Mouse (Mus musculus): ENCODE data around the gene Magi1.
A peak's percentile ranks its signal among the peaks of the same experiment; 100 is the strongest.

Gene Magi1

DNA sequence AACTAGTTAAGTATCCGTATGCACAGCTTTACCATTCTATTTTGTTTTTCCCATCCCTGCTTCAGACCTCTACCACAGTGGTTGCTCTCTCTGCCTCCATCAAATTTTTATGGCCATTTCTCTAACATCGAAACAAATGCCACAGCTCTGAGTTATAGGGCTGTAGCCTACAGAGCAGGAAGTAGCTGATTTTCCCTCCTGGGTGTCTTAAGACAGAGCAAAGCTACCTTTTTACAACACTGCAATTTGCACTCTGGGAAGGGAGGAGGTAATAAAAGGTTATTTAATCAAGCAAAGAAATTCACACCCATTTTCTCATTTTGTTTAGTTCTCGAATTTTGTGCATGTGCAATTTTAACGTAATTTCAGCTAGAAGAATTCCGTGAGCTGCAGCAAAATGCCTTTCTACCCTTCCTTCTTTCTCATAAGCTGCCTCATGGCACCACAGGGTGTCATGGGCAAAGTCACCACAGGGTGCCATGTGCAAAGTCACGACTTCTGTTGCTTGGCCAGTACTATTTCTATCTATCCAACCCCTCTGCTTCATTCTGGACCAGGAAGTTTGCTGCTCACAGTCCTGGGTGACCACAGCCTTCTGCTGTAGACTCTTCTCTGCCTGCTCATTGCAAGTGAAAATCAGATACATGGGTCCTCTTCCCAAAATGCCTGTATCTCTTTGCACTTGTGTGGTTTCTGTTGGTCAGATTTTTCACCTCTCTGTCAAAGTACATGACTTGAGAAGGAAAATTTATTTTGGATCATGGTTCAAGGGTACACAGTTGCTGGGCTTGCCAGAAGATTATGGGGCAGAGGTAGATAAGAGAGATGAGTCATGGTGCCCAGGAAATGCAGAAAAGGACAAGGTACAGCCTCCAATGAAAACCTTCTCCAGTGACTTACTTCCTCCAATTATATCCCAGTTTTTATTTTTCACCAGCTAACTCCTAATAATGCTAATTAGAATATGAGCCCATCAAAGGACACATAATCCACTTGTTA is 167.0 kb downstream of the Magi1 start:
- no peak for DNase-seq (ENCODE audit: low spot score in 2 of 2)

- peak in 1 of 2 experiments; percentile 14 for DNase-seq (ENCODE audit: low spot score in 2 of 2)
Observed at GRCm38 (mm10) chr6:94111833-94112232, 171.9 kb downstream of the Magi1 start.

GRCm38 (mm10) chr6:94107401-94108107 is 176.2 kb downstream of the Magi1 start:
- no peak for DNase-seq (ENCODE audit: low spot score in 2 of 2)

DNA sequence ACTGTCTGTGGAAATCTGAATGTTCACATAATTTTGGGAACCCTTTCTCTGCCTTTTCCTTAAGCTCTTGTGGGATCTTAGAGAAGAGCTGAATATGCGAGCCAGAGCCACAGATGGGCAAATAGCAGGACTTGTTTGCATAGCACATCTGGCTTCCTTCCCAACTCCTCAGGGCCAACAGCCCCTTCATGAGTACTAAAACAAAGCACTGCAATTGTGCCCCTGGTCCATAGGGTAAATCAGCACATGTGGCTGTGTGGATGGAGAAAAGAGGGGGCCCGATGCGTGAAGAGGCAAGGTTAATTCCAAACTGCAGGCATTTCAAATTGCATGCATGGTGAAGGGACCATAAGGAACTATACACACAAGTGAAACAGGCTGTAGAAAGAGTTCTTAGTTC is 180.1 kb downstream of the Magi1 start:
- DNase-seq (ENCODE audit: low spot score in 2 of 2) = no peak

- no peak for DNase-seq (ENCODE audit: low spot score in 2 of 2)
Observed at GRCm38 (mm10) chr6:94101256-94101655, 182.5 kb downstream of the Magi1 start.

DNA sequence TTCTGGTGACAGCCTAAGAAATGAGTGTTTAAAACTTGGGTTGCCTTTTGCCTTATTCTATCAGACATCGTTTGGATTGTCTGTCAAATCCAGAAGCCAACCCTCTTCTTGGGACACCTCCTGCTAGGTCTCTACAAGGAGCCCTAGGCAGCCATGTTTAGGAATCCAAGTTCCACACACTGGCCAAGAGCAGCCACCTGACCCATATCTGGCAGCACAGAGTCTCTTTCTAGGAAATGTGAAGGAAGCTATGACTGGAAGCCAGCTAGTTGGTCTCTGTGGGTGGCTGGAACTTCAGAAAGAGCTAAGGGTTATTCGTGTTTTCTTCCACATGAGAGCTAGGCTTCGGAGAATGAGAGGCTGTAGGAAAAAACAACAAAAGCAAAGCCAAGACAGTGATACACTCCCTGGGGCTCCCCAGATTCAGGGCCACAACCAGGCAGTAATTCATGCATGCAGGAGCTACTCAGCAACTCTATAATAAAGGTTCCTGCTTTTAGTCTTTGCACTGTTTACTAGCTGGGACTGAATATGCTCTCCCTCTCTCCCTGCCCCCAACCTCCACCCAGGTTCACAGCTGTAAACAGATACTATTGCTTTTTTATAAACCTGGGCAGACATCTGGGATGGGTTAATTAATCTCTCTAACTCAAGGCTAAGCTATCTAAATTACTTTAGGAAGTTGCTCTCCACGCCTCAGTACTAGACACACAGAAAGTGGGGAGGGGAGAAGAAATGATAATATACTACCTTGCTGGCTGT is 188.6 kb downstream of the Magi1 start:
- DNase-seq (ENCODE audit: low spot score in 2 of 2) = no peak

DNA sequence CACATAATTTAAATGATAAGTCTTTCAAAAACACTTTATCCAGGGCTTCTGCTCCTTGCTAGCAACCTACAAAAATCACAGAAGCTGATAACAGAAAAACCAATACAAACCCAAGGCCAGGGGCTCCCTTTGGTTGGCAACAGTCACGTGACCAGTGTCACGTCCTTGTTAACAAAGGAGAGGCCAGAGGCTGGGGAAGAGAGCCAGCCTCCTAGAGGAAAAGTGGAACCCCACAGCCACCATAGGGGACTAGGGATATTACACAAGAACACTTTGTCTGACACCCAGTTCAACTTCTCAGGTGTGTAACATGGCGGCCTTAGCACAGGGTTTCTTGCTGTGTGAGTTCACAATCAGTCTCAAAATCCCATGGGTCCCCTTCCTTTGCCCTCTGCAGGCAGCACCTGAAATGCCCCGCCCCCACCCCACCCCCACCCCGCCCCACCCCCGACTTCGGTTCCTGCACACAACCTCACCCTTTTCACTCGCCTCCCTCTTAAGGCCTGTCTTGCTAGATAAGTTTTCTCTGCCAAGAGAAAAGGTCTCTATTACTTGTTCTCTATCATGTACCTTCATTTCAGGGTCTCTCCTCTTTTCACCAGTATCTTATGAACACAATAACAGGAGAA is 190.6 kb downstream of the Magi1 start:
- no peak for DNase-seq (ENCODE audit: low spot score in 2 of 2)

- DNase-seq (ENCODE audit: low spot score in 2 of 2) = no peak
Observed at GRCm38 (mm10) chr6:94092500-94092899, 191.2 kb downstream of the Magi1 start.

- no peak for DNase-seq (ENCODE audit: low spot score in 2 of 2)
Observed at GRCm38 (mm10) chr6:94086855-94087254, 196.9 kb downstream of the Magi1 start.

DNA sequence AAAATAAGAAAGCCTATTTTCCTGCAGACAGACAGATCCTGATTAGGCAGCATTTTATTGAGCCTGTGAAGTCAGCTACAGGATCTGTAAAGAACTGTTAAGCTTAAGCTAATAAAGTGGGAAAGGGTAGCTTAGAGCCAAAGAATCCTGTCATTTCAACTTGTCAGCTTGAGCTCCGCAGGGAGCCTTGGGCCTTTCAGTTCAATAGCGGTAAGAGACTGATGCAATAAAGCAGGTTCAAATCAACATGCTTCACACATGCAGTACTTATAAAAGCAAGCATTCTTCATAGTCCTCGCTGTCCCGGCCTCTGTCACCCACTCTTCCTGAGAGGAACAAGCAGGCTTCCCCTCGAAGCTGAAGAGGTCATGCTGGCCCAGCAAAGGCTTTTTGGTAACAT is 199.0 kb downstream of the Magi1 start:
- no peak for DNase-seq (ENCODE audit: low spot score in 2 of 2)

DNA sequence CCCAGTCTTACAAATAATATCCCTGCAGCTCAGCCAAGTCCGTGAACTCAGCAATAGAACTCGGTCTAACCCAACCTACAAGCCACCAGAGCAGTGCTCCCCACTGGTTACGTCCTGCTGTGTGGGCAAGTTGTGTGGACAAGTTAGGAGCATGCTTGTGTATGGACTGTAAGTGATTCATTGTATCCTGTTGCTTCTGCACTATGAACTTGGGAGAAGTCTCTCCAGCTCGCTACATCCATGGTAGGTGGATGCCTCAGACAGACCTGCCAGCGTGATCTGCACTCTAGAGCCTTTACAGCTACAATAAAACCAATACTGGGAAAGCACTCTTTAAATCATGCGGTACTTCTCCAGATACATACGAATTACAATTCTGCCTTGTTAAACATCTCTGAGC is 200.3 kb downstream of the Magi1 start:
- no peak for DNase-seq (ENCODE audit: low spot score in 2 of 2)

- peak; percentile 79 to 86 for DNase-seq (ENCODE audit: low spot score in 2 of 2)
Observed at GRCm38 (mm10) chr6:94080933-94081545, 202.7 kb downstream of the Magi1 start.

DNA sequence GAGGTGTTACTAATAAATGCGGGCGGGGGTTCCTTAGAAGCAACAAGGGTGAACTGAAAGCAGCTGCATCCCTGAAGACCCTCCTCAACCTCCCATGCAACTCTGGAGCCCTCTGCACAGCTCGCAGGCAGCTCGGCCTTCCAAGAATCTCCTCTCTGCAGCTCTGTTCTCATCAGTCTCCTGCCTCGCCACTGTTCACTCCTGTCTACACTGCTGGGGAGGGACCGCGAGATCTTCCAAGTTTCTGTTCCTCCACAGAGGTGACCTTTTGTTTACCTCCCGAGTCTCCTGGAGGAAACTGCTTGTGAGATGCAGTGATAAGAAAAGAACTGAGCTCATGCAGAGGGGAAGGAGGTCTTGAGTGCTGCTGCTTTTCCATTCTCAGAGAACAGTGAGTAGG is 204.8 kb downstream of the Magi1 start:
- no peak for DNase-seq (ENCODE audit: low spot score in 2 of 2)

- DNase-seq (ENCODE audit: low spot score in 2 of 2) = no peak
Observed at GRCm38 (mm10) chr6:94077013-94077412, 206.7 kb downstream of the Magi1 start.

GRCm38 (mm10) chr6:94075990-94076389 is 207.7 kb downstream of the Magi1 start:
- DNase-seq (ENCODE audit: low spot score in 2 of 2) = no peak

DNA sequence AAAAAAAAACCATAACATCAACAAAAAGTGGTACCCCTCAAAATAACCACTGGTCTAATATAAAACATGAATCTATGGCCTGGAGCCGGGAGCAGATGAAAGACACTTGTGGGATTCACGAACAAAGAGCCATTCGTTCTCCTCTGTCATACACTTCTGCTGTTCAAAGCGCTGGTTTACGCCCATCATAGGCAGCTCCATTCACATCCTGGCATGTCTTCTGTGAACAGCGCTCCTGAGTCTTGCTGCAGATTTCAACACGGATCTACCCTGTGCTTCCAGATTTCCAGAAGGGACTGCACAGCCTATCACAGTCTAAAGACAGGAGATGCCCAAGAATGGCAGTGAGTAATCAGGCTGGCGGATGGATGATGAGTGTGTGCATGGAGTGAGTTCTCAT is 208.5 kb downstream of the Magi1 start:
- no peak for DNase-seq (ENCODE audit: low spot score in 2 of 2)

- no peak for DNase-seq (ENCODE audit: low spot score in 2 of 2)
Observed at GRCm38 (mm10) chr6:94071676-94072075, 212.0 kb downstream of the Magi1 start.

DNA sequence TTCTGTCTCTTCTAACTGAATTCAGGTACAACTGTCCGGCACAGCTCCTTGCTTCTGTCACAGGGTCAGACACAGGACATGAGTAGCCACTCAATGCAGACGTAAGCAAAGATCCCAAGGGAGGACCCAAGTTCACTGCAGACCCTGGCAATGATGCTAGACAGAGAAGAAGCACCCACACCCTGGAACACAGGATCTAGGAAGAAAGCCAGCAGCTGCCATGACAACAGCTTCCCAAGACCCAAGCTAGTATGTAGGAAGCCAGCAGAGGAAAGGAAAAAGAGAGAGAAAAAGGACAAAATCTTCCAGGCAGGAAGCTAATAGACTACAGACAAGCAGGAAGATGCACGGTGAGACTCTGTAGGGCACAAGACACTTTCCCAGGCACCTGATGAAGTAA is 213.0 kb downstream of the Magi1 start:
- peak; percentile 45 to 77 for DNase-seq (ENCODE audit: low spot score in 2 of 2)

DNA sequence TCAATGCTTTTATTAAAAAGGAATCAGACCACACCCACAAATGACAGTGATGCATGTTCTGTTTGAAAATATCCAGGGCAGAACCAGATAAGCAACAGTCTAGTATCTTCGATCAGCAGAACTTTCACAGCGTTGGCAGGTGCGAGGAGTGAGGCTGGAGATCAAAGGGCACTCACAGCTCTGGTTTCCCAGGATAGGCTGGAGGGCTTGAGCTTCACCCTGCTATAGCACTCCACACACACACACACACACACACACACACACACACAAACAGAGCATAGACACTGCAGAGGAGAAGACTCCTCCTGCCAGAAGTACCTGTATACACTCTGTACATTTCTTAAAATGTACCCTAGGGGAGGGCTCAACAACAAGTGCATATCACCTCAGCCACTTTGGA is 214.3 kb downstream of the Magi1 start:
- no peak for DNase-seq (ENCODE audit: low spot score in 2 of 2)

- DNase-seq (ENCODE audit: low spot score in 2 of 2) = no peak
Observed at GRCm38 (mm10) chr6:94067741-94068450, 215.8 kb downstream of the Magi1 start.

- DNase-seq (ENCODE audit: low spot score in 2 of 2) = no peak
Observed at GRCm38 (mm10) chr6:94064832-94065231, 218.9 kb downstream of the Magi1 start.

All from frontal cortex, postnatal 36 days (tissue).